Mouse (Mus musculus) lung, postnatal 0 days (tissue): ENCODE measurements at regions not wholly inside any gene's neighbourhood (a gene's known extent, or its start where the extent isn't known, plus 50 kb on each side); places are given as distances from the start of the nearest gene placed in this dataset.

Experiments used
- ATAC-seq: fragments of 200-750 bp; cut with Nextera tagmentation; 2 replicates; pipeline ENCODE4 v1.8.0; 2017; ENCODE audit warnings: moderate library complexity
- DNase-seq: peaks from one replicate; pipeline ENCODE4 v3.0.0-alpha.2; 2016; ENCODE audit warnings: low spot score
- H3K27ac ChIP-seq: fragments of 300-500 bp; sonication (generic); 2 replicates; pipeline ENCODE4 v1.5.1; 2014; ENCODE audit warnings: antibody characterized with exemption, mild to moderate bottlenecking, low read length, mixed read lengths
- H3K27me3 ChIP-seq: fragments of 300-500 bp; sonication (generic); replicated peaks from 2 replicates; pipeline ENCODE4 v1.6.1; 2014; ENCODE audit warnings: low read length, mixed read lengths; ENCODE audit not compliant: insufficient read depth
- H3K36me3 ChIP-seq: fragments of 300-500 bp; sonication (generic); 2 replicates; pipeline ENCODE4 v1.6.1; 2014; ENCODE audit warnings: low read length, mixed read lengths; ENCODE audit not compliant: insufficient read depth
- H3K4me1 ChIP-seq: fragments of 300-500 bp; sonication (generic); 2 replicates; pipeline ENCODE4 v1.6.1; 2014; ENCODE audit warnings: antibody characterized with exemption, low read depth, low read length, mixed read lengths; ENCODE audit not compliant: insufficient read depth
- H3K4me2 ChIP-seq: fragments of 300-500 bp; sonication (generic); replicated peaks from 2 replicates; pipeline ENCODE4 v1.6.1; 2014; ENCODE audit warnings: low read depth, mild to moderate bottlenecking, low read length, moderate library complexity, mixed read lengths
- H3K4me3 ChIP-seq: fragments of 300-500 bp; sonication (generic); 2 replicates; pipeline ENCODE4 v1.5.1; 2014; ENCODE audit warnings: low read depth, low read length
- H3K9ac ChIP-seq: fragments of 300-500 bp; sonication (generic); replicated peaks from 2 replicates; pipeline ENCODE4 v1.6.1; 2014; ENCODE audit warnings: low read depth, mild to moderate bottlenecking
- H3K9me3 ChIP-seq: fragments of 300-500 bp; sonication (generic); 2 replicates; pipeline ENCODE4 v1.6.1; 2016; ENCODE audit warnings: low read length, mixed read lengths
- CTCF ChIP-seq: IDR thresholded peaks from 2 replicates; pipeline ENCODE4 v1.5.1; 2016; ENCODE audit warnings: antibody characterized with exemption, mild to moderate bottlenecking
- EP300 ChIP-seq: IDR thresholded peaks from 2 replicates; pipeline ENCODE4 v1.6.1; 2016; ENCODE audit warnings: antibody characterized with exemption, mild to moderate bottlenecking, control low read depth
- WGBS: fragments of 180-500 bp; shearing (Covaris S2); extraction: QIAGEN DNeasy Blood & Tissue Kit; methylation state at CpG from one replicate; pipeline ENCODE4 v1.1.7; 2014; 5-methylcytosine and 5-hydroxymethylcytosine counted together

GRCm38 (mm10) chr8:92613486-92613885 is 60.6 kb upstream of the Irx6 start:
- Histone ChIP-seq H3K9ac (no peak overlapping the region), H3K4me3 (no peak overlapping the region), H3K27ac (no peak overlapping the region), H3K4me2 (no peak overlapping the region), H3K36me3 (no peaks in the 10 kb centered on the region), H3K9me3 (no peaks in the 10 kb centered on the region), H3K27me3 (no peaks in the 10 kb centered on the region), H3K4me1 (no peaks in the 10 kb centered on the region)
- 12% methylated on average over 4 of the region's 4 CpGs for WGBS
- DNase-seq (peak; percentile 48), ATAC-seq (no peak)
- TF ChIP-seq CTCF (peak; percentile 72), EP300 (no peak)

- Histone ChIP-seq H3K27ac (no peak overlapping the region), H3K9ac (no peak overlapping the region), H3K4me3 (no peak overlapping the region), H3K4me2 (no peak overlapping the region), H3K27me3 (no peaks in the 10 kb centered on the region), H3K4me1 (no peaks in the 10 kb centered on the region), H3K36me3 (no peaks in the 10 kb centered on the region), H3K9me3 (no peaks in the 10 kb centered on the region)
- TF ChIP-seq EP300 (no peak), CTCF (no peak)
- WGBS, result 36% methylated on average over 10 of the region's 10 CpGs
- peak; percentile 19; the same call in 1 of the 2 replicates for ATAC-seq
- DNase-seq, result peak; percentile 28
Observed at GRCm38 (mm10) chr8:92616341-92617115, 57.6 kb upstream of the Irx6 start.

- DNase-seq (no peak), ATAC-seq (no peak)
- Histone ChIP-seq H3K9me3 (no peaks in the 10 kb centered on the region), H3K4me1 (no peaks in the 10 kb centered on the region), H3K4me3 (no peak overlapping the region), H3K27me3 (no peaks in the 10 kb centered on the region), H3K36me3 (no peaks in the 10 kb centered on the region), H3K4me2 (no peak overlapping the region), H3K27ac (no peak overlapping the region), H3K9ac (no peak overlapping the region)
- no peak for TF ChIP-seq CTCF
- TF ChIP-seq EP300, result no peak
- 72% methylated on average over 14 of the region's 14 CpGs for WGBS
Observed at GRCm38 (mm10) chr8:92618281-92618680, 55.8 kb upstream of the Irx6 start.
